9 mouse cellular contexts compared by ENCODE assay signal in genomic region chr11:62746001-62746533, GRCm38 (mm10). TPM values are rescaled to one million over a fixed set of nuclear protein-coding genes. Genes with fewer than 3 reads are reported as not detected.
DNase-seq lines count a peak whose midpoint lies in the region; ATAC-seq lines count a peak whose summit lies in the region.
"Had no signal": no experiment of that assay in that cellular context is flagged by ENCODE, and none has a peak within 500 bp of the region (broad histone marks: within the 10 kb centered on the region; RNA-seq: fewer than 3 reads in every experiment).

No protein-coding gene starts in this region.

- WGBS in intestine, embryonic 14.5 days = 4% methylated on average over 27 of the region's 27 CpGs

- no peak overlapping the region for H3K27ac ChIP-seq in intestine, embryonic 14.5 days (ENCODE audit: low read depth)

- ATAC-seq in intestine, embryonic 14.5 days (replicated peaks; ENCODE audit: low FRiP score, low TSS enrichment, low read depth) = 0 out of 2 replicates have a peak, but pooled peaks have one; percentile 78
- 0 out of 2 replicates have a peak, but pooled peaks have one; percentile 28 for ATAC-seq in megakaryocyte, adult 5-6 weeks (ENCODE audit: poor library complexity, severe bottlenecking)
- no peak for ATAC-seq in erythroid progenitor cell, adult 5-6 weeks (replicated peaks; ENCODE audit: low FRiP score, poor library complexity, severe bottlenecking)

- H3K4me1 ChIP-seq in intestine, embryonic 14.5 days (replicated peaks; ENCODE audit: control insufficient read depth, insufficient read depth, low read length) = no peaks in the 10 kb centered on the region

- H3K4me3 ChIP-seq in intestine, embryonic 14.5 days (ENCODE audit: low read depth, low read length) = peak overlapping the region; percentile 25

- H3K9me3 ChIP-seq in intestine, embryonic 14.5 days (ENCODE audit: control insufficient read depth, low read length) = no peaks in the 10 kb centered on the region

- DNase-seq in adrenal gland, adult (ENCODE audit: inconsistent age in 2 of 2, low spot score in 1 of 2) = peak; percentile 62 to 86
- DNase-seq in embryo, embryonic 10 days (ENCODE audit: low spot score) = peak; percentile 83
- peak; percentile 25 for DNase-seq in gastrocnemius, postnatal 25 days
- peak; percentile 79 for DNase-seq in intestine, embryonic 14.5 days (ENCODE audit: low spot score)
- peak; percentile 27 to 82 for DNase-seq in left cerebral cortex, adult 9 months (ENCODE audit: low spot score in 2 of 2)
- DNase-seq in right cerebral cortex, postnatal 14 days = peak; percentile 68

- H3K9ac ChIP-seq in intestine, embryonic 14.5 days (ENCODE audit: low read length) = no peak overlapping the region

- peak overlapping the region; percentile 51 for H3K4me2 ChIP-seq in intestine, embryonic 14.5 days (ENCODE audit: low read length)

- no peaks in the 10 kb centered on the region for H3K36me3 ChIP-seq in intestine, embryonic 14.5 days (ENCODE audit: control insufficient read depth, insufficient read depth, low read length)

- H3K27me3 ChIP-seq in intestine, embryonic 14.5 days (replicated peaks; ENCODE audit: control insufficient read depth, insufficient read depth, low read length) = peaks cover 23% of the 10 kb centered on the region

RNA-seq across cellular contexts. Expression of gene Gm10428, which starts 6.8 kb away (rescaled TPM):
- total RNA-seq in gastrocnemius, postnatal 25 days (2021) = not detected
- 0.73 TPM in 1 of 2 replicates, not detected in the other for polyA plus RNA-seq in intestine, embryonic 14.5 days (2014; fragmentation: Nextera tagmentation; extraction: Ambion mirVana)
- total RNA-seq in megakaryocyte, adult 5-6 weeks (2015) = not detected in 2 replicates
- not detected in 2 replicates for total RNA-seq in megakaryocyte, adult 5-6 weeks (2017)
- not detected in 2 replicates for total RNA-seq in erythroid progenitor cell, adult 5-6 weeks (2015; ENCODE audit: low replicate concordance)
- not detected in 2 replicates for total RNA-seq in erythroid progenitor cell, adult 5-6 weeks (2017; ENCODE audit: low replicate concordance)
- polyA plus RNA-seq: gonadal fat pad, adult 2 months had no signal

RNA-seq across cellular contexts. Expression of gene Zfp287, which starts 14.4 kb away (rescaled TPM):
- total RNA-seq in gastrocnemius, postnatal 25 days (2021) = 1 to 10 TPM; 1.4 to 1.7 TPM
- 7.7 and 8.9 TPM in 2 replicates for polyA plus RNA-seq in intestine, embryonic 14.5 days (2014; fragmentation: Nextera tagmentation; extraction: Ambion mirVana)
- 2.9 TPM in 2 replicates for total RNA-seq in megakaryocyte, adult 5-6 weeks (2015)
- total RNA-seq in megakaryocyte, adult 5-6 weeks (2017) = 2.3 and 2.7 TPM in 2 replicates
- total RNA-seq in erythroid progenitor cell, adult 5-6 weeks (2015; ENCODE audit: low replicate concordance) = 0.42 TPM in 1 of 2 replicates, not detected in the other
- 0.26 and 0.83 TPM in 2 replicates for total RNA-seq in erythroid progenitor cell, adult 5-6 weeks (2017; ENCODE audit: low replicate concordance)

RNA-seq across cellular contexts. Expression of gene Zfp286, which starts 43.2 kb away (rescaled TPM):
- total RNA-seq in gastrocnemius, postnatal 25 days (2021) = 1 to 10 TPM in 1 of 2 experiments, under 1 TPM in 1; 0.95 to 1.1 TPM
- polyA plus RNA-seq in intestine, embryonic 14.5 days (2014; fragmentation: Nextera tagmentation; extraction: Ambion mirVana) = 19.3 and 20.3 TPM in 2 replicates
- 0.18 and 0.33 TPM in 2 replicates for total RNA-seq in megakaryocyte, adult 5-6 weeks (2015)
- total RNA-seq in megakaryocyte, adult 5-6 weeks (2017) = 0.29 and 0.69 TPM in 2 replicates
- total RNA-seq in erythroid progenitor cell, adult 5-6 weeks (2015; ENCODE audit: low replicate concordance) = not detected in 2 replicates
- not detected in 2 replicates for total RNA-seq in erythroid progenitor cell, adult 5-6 weeks (2017; ENCODE audit: low replicate concordance)

Comparison
In these comparisons a context has a peak if more than half of its experiments do, and no peak if none do; other contexts are left out.
1. DNase-seq: peak in every context shown above with its lines; median percentile 83 in embryo, embryonic 10 days; 79 in intestine, embryonic 14.5 days; 74 in adrenal gland, adult; 68 in right cerebral cortex, postnatal 14 days; 54 in left cerebral cortex, adult 9 months; 25 in gastrocnemius, postnatal 25 days.